Mouse (Mus musculus): ENCODE data around the gene Tox3.

GRCm38 (mm10) chr8:90300973-90301372, 47.2 kb downstream of the Tox3 start:
- TF ChIP-seq CTCF (IDR thresholded peaks at IDR 0.05; ENCODE audit: low read depth) (no peak), EP300 (IDR thresholded peaks at IDR 0.05; ENCODE audit: low read depth) (no peak)
